Mouse (Mus musculus) spleen, embryonic (tissue): ENCODE results near the gene Rrh.

Experiments used
- CTCF ChIA-PET: fragments of 350-600 bp; sonication (Branson Sonifier 250); formaldehyde crosslinking; loops from one replicate; lab custom pipeline; 2022; lab: Charles Lee

Rrh gene

DNA sequence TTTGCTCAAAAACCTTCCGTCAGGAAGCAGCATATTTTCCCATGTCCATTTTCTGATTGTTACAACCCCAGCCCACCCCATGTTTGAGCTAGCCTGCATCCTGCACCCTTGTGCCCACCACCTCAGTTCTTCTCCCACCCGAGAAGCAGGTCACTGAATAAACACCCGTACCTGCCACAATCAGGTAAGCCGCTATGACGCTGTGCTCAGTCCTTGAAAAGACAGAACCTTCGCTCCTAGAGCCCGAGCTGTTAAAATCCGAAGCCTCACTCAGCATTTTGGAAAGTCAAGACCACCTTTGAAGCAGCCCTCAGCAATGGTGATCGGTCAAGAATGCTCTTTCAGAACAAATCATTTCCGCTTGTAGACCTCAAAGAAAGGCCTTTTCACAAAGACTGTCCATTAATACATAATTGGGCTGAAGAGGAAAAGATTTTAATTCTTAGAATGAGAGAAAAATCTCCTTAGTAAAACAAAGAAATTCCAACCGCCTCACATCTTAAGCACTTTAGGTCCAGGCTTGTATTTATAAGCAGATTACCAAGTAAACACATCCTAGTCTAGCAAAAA, at the start of gene Rrh:
TSS of gene Rrh (minus strand) at position 382 of the 570 bp plus-strand sequence.
- CTCF ChIA-PET, result interaction anchor here (0.5 to 1.4 kb wide), 2 partner anchors 257 to 261 kb away, joined by 5 read pairs; no protein-coding TSS in a partner anchor

DNA sequence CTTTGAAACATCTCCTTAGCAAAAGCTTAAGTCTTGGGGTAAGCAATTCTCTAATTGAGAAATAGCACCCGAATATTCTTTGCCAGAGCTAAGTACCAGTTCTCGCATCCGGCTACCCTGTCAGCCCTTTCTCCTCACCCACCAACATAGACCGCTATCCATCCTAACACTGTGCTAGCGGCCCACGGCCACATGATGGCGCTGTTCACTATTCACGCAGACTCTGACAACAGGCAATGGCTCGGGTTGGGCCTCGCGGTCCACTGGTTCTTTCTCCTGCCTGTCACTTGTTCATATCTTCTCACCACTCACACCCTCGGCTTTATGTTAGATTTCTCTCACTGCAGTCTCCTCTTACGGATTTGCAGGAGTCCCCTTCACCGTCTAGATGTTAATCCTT, 41.3 kb upstream of the Rrh start:
- CTCF ChIA-PET, result no interaction called here

DNA sequence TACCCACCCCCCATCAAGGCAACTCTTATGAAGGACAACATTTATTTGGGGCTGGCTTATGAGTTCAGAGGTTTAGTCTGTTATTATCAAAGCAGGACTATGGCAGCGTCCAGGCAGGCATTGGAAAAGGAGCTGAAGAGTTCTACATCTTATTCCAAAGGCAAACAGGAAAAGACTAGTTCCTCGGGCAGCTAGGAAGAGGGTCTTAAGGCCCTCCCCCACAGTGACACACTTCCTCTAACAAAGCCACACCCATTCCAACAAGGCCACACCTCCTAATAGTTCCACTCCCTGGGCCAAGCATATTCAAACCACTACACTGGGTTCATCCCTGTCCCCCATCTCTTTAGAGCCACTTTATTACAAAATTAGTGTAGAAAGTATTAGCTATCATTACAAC, 40.2 kb upstream of the Rrh start:
- CTCF ChIA-PET, result no interaction called here

DNA sequence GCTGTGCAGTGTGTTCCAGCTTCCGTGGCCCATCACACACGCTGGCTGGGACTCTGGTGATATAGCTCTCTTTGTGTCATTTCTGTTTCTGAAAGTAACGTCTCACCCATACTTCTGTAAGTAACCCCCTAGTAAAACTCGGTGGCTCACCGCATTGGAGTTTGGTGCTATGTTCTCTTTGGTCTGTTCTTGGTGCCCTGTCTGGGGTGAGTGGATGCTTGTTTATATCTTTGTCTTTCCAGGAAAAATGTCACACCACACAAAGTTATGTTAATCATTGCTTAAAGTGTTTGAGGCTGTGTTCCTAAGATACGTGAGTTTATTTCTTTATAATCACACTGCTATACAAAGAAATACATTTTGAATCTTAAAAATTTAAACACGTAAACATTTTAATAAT, 24.5 kb upstream of the Rrh start:
- CTCF ChIA-PET, result interaction anchor here (0.7 kb wide), 1 partner anchor 10 kb away, joined by 9 read pairs; no protein-coding TSS in a partner anchor

DNA sequence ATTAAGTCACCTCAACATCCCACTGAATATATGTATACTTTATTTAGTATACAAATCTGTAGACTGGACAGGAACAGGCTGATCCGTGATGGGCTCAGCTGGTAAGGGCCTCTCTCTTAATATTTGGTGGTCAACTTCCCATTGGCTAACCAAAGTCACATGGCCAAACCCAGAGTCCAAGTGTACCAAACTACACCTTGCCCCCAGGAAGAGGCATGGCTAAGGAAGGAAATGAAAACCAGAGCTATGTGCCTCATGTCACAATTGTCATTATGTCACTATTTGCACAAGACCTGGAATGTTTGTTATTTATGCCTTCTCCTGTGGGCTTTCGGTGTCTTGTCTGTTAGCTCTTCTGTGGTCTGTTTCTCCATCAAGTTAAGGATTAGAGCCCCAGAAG, 23.5 kb upstream of the Rrh start:
- CTCF ChIA-PET, result no interaction called here

DNA sequence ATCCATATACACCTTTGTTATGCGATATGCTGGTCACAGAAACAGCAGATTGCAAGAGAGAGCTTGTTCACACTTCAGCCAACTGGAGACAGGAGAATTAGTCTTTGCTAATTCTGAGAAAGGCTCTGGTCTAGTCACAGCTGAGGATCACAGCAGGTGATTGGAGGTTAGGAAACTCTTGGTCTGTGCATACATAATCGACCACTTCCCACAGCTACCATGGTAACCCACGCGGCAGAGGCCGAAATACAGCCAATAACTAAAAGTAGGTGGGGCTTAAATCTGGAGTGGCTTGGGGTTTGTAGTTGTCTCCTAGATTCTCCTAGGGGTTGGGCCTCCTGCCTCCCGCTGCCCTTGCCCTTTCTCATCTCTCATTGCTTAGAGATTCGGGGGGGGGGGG, 15.6 kb upstream of the Rrh start:
- CTCF ChIA-PET, result interaction anchor here (0.6 kb wide), 1 partner anchor 199 kb away, joined by 9 read pairs; no protein-coding TSS in a partner anchor

DNA sequence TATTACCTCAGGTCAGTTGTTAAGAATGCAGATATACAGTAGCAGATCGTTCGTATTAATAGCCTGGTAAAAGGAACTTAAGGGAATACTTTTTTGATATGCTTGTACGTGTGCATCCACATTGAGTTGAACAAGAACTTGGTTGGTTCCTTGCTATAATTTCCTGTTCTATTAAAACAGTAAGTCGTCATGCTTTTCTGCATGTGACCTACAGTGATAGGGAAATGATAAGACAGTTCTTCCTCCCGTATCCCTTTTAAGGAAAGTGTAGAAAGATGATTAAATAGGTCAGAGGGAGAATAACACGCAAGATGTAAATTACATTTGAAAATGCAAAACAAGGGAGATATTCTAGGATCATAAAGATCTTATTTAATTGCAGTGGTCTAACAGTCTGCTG, 14.6 kb upstream of the Rrh start:
- CTCF ChIA-PET, result interaction anchor here (0.6 kb wide), 1 partner anchor 880 kb away, joined by 3 read pairs; no protein-coding TSS in a partner anchor

DNA sequence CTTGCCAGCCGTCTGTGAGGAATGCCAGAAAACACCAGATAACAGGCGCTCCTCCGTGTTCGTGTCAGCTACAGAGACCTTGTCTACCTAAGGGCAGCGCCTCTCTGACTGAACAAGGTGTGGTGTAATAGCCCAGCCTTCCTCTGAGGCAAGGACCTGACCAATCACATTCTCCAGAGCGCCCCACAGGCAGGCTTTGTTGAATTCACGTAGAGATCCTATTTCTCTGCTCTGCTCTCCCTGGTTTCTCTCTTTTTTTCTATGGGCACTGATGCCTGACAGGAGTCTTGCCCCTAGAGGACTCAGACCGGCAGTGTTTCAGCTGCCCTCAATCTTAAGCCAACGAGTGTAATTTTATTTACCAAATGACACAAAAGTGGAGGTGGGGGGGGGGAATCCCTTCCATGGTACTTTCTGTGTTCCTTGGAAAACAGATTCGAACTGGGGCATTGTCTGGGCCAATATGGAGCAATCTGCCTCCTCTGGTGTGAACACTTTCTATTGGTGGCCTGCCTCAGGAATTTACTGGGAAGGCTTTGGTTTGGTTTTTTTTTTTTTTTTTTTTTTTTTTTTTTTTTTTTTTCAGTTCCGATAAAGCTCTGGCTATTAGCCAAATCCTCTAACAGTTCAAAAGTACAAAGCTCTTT, 13.8 kb upstream of the Rrh start:
- CTCF ChIA-PET, result interaction anchor here (0.6 to 0.8 kb wide), 2 partner anchors 42 to 881 kb away, joined by 3 to 17 read pairs; partner anchors contain the start of gene Pla2g12a

DNA sequence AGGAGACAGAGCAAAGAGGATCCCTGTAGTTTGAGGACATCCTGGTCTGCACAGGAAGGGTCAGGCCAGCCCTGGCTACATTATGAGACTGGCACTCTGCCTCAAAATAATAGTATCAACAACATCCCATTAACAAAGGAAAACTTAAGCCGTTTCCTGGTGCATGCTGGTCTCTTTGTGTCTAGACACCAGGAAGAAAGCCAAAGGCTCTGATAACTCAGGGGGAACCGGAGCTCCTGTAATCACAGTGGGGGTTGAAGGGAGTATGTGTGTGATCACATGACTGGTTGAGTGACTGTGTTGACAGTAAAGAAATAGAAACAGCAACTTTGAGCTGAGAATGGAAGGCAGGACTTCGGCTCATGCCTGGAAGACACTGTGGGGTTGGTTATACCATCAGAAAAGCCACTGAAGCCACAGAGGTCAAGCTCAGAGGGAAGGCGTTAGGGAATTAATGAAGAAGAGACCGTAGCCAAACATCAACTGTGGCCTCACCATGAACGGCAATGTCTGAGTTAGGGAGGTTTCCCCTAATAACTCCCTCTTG, 13.1 kb upstream of the Rrh start, which contains the start of gene Cfi:
TSS of gene Cfi (plus strand) at position 497 of the 547 bp plus-strand sequence.
- CTCF ChIA-PET, result interaction anchor here (0.8 kb wide), 1 partner anchor 43 kb away, joined by 17 read pairs; the partner anchor contains the start of gene Pla2g12a

DNA sequence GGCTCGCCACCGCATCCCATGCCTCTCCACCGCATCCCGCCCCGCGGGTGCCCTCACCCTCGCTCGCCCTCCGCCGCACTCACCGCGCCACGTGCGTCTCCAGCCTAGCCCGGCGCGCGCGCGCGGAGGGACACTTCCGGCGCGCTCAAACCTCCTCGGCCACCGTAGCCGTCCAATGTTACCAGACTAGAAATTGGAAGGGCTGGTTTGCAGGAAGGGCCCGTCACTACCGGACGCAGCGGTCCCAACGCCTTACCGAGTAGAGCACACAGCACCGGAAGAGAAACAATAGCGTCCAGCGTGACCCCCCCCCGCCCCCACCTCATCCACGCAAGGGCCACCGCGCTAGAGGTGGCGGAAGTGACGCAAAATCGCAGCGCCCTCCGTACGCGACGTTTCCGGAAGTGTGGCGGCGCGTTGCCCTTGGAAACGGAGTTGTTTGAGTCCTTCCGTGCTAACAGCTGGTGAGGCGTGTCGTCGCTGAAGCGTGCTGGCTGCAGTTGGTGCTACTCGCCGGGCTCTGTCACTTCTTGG, 8.7 kb upstream of the Rrh start, which contains the start of gene Gar1:
TSS of gene Gar1 (minus strand) at position 362 of the 534 bp plus-strand sequence.
- CTCF ChIA-PET, result no interaction called here

DNA sequence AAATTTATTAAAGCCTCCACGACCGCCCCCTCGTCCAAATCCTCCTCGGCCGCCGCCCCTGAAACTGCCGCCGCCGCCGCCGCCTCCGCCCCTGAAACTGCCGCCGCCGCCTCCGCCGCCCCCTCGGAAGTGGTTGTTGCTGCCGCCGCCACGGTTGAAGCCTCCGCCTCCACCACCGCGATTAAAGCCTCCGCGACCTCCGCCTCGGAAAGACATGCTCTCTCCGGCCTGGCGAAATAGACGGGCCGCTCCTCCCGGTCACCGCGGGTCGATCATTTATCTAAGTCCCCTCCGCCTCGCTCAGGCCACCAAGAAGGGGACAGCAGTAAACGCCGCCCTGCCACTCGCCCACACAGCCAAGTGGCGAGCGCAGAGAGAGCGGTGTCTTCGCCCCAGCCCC, 8.2 kb upstream of the Rrh start:
- CTCF ChIA-PET, result no interaction called here

DNA sequence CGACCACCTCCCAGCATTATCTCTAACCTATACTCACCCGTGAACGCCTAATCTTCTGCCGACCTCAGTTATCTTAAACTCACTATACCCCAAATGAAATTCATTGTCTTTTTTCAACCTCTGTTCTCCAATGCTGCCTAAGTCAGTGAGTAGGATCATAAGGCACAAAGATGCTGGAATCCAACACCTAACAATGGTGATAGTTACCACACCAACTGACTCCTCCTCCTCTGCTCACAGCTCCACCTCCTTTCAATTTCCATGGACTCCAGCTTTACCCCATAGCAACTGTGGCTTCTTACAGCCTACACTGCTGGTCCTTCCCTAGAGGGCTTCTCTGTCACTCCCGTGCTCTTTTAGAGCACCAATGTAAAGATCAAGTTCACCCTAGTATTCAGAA, 5.3 kb upstream of the Rrh start:
- CTCF ChIA-PET, result no interaction called here

DNA sequence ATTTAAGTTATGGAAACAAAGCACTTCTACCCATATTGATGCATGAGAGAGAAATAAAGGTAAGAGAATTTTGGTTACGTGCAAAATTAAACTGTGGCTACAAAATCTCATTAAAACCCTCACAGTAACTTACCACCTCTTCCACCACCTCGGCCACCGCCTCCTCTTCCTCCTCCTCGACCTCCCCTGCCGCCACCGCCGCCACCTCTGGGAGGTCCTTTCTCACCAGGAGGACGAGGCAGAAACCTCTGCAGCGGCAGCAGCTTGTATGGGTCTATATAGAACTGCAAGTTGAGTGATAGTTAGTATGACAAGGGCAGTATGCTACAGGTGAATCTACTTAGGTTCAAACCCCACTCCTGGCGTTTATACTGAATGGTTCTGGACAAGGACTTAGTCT, 4.3 kb upstream of the Rrh start:
- CTCF ChIA-PET, result no interaction called here

DNA sequence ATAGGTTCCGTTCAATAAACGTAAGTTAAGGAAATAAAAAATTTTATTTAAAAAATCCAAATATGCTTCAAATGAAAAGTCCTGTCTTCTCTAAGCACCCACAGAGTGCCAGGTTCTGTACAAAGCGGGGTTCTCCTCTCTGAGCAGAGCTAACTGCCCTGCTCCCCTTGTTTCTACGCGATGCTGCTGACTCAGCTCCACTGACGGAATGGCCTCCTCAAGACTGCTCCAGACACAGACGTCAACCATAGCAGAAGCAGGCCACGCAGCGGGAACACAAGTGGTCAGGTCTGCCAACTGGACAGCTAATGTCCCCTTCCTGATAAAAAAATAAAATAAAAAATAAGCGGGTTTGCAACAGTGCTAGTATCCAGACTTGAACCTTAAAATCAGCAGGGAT, 2.5 kb upstream of the Rrh start:
- CTCF ChIA-PET, result no interaction called here

DNA sequence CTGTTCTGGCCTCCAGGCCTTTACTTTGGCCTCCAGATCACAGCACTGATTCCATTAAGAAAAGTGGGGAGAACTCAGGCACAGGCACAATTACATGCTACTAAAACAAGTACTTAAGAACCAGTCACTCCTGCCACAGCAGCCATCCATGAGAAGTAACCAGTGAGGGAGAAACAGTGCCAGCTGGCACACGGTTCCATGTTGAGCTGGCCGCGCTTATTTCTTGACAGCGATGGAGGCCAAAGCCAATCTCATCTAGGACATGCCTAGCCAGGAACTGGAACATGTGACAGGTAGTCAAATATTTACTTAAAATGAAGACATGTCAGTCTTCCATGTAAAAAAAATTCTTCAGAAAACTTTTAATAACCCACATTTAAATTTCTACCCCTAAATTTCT, 1.8 kb upstream of the Rrh start:
- CTCF ChIA-PET, result no interaction called here

DNA sequence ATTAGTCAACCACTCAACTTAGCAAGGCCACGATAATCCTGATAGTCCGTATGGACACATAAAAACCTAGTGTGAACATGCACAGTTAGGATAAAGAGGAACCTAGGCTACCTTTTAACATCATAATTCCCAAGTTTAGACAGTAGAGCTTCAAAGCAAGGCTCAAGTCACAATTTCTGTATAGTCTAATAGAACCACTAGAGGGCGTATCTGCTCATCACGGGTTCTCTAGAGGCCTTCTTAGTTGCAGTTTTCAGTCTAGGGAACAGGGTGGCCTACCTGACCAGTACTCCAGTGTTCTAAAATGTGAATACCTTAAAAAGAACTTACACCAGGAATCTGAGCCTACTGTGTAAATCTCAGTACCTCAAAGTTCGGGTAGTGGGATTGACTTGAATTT, 906 bp upstream of the Rrh start:
- CTCF ChIA-PET, result interaction anchor here (0.7 to 1.4 kb wide), 2 partner anchors 55 to 256 kb away, joined by 3 to 5 read pairs; partner anchors contain the start of gene Pla2g12a

DNA sequence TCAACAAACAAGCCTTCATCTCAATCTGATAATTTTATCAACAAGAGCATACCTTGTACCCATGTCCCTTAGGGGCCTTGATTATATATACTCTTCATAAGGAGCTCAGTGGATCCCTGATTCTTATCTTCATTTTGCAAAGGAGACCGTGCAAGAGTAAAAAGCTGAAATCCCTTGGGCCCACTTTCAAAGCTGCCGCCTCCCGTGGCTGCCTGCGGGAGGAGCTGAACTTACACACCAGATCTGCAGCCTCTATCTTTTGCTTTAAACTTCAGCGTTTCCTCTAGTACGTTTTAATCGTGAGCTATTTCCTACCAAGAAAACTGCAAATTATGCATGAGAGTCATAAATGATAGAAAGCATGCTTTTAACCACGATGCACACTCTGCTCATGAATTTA, 651 bp downstream of the Rrh start:
- CTCF ChIA-PET, result no interaction called here

DNA sequence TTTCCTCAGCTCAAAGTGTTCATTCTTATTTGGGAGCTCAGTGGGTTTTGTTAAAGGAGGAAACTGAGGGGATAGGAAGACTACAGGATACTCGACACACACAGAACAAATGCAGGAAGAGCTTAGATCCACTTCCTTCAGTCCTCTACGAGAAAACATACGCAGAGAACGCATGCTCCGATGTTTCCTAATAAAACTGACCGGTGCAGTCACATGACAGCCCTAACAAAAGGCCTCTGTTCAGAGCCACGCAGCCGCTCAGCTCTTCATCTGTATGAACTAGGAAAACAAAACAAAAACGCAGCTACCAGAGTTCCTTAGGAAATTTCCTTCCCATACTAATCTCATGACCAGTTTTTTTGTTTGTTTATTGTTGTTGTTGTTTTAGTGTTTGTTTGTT, 1.5 kb downstream of the Rrh start:
- CTCF ChIA-PET, result interaction anchor here (0.5 kb wide), 1 partner anchor 85 kb away, joined by 7 read pairs; no protein-coding TSS in a partner anchor

DNA sequence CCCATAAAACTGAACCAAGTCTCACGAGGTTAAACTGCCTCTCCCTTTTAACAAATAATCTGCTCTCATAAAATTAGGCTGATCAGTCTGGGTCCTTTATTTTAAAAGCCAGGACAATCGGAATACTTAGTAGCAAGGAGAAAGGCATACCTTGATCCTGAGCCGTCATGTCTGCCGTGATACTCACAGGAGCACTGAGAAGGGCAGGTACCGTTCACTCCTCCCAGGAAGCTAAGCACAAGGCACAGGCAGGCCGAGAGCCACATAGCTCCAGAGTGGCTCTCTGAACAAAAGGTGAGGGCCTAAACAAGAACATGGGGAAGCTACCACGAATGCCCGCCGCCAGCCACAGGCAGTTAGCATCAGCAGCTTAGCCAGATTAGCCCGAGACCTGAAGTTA, 18.6 kb downstream of the Rrh start, which contains the start of gene Lrit3:
TSS of gene Lrit3 (minus strand) at position 266 of the 400 bp plus-strand sequence.
- CTCF ChIA-PET, result no interaction called here

DNA sequence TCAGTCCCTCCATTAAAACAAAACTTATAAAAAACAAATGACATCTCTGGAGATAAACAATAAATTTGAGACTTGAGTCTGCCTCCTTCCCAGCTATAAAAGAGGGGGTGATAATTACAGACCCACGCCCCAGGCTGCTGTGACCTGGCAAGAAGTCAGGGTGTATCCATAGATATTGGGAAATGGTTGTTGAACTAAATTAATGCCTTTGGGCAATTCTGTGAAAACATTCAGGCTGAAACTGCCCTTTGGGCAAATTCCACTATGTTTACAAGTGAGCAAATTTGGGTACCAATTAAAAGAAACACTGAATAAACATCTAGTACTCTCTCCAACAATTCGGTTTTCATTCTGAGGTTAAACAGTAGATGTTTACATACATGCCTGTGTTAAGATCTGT, 23.4 kb downstream of the Rrh start:
- CTCF ChIA-PET, result no interaction called here

DNA sequence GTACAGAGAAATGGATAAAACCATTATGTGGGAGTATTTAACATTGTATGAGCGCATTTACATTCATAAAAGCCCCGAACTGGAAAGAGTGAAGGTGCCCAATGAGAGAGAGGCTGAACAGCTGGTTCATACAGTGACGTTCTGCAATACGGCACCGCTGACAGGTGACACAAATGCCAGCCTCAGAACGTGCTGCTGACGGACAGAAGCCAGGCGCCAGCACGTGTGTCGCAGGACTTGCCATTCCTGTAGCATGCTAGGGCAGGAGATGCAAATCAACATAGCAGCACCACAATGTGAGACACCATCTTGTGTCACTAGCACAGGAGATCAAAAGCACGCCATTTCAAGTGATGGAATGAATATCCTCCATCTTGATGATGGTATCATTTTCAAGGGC, 23.8 kb downstream of the Rrh start:
- CTCF ChIA-PET, result no interaction called here

DNA sequence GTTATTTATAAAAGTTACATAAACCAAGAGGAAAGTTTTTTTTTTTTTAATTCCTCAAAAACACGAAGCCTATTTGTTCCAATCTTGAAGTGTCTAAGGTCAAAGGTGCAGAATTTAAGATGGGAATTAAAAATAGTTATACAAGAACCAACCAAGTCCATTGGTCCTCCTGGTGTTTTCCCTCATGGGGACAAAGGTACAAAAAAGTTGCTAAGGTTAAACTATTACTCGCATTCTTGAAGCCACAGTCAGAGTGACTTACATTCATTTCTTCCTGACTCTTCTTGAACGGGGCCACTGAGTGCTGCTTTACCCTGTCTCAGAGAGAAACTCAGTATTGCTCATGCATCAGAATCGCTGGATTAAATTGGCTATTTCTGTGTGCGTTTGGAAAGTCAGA, 25.0 kb downstream of the Rrh start:
- CTCF ChIA-PET, result no interaction called here
